Mouse (Mus musculus) frontal cortex, adult 2 months (tissue): ENCODE results near the gene Narf. TPM values are rescaled to one million over a fixed set of nuclear protein-coding genes. Genes with fewer than 3 reads are reported as not detected.

ENCODE experiments used
- DNase-seq, 2 experiments: peaks; one replicate each; pipeline ENCODE4 v3.0.0; 2022; ENCODE audit warnings: low spot score in 1 of 2; ENCODE audit errors: extremely low spot score in 1 of 2
- polyA plus RNA-seq: library from polyadenylated mRNA; depleted of rRNA; stranded (reverse); fragments of >200 nt; gene quantifications from 2 replicates; pipeline ENCODE4 v1.2.3, GENCODE M21; 2012; rRNA removed

Gene Narf
- polyA plus RNA-seq: 39.7 and 40.6 TPM in 2 replicates

DNA sequence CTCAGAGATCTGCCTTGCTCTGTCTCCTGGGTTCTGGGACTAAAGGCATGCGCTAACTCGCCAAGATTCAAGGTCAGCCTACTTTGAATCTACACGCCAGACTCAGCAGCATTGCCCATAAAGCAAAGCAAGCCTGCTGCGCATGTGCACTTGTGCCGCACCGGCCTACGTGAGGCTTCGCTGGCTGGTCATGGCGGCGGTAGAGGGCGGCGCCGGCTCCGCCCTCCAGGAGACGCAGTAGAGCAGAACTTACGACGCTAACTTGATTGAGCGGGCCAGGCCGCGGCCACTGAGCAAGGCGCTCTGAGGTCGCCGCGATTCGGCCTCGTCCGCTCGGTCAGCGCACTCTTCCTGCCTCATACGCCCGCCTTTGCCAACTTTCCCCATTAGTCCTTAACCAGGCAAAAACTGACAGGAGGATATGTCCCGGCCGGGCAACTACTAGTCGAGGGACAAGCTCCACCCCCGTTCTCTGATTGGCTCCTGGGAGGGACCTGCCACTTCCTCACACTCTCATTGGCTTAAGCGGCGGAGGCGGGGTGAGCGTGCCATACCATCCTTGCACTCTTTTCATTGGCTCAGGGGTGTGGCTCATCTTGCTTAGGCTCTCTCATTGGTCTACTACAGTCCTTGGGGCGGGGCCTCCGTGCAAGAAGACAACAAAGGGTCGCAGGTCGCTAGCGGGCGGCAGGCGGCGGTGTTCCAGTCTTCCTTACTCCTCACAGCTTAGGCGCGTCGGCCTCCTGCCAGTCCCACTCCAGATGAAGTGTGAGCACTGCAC is at the start of gene Narf:
Narf (plus strand) TSS at position 690 of the 781 bp plus-strand sequence.
- DNase-seq: peak; percentile 99 to 100

DNA sequence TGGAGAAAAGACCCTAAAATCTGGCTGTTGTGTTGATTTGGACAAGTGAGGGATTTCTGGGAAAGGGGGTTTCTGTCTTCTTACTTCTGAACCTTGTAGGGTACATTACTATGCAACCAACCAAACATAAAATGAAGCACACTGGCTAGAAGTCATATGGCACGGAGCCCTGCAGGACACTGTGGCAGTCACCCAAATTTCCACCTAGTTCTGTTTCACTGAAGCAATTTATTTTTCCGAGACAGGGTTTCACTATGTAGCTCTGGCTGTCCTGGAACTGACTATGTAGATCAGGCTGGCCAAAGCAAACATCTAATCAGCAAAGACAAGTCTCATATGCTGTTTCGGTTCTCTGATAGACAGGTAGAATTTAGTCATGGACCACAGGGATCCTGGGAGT is 47.4 kb upstream of the Narf start:
- no peak for DNase-seq

DNA sequence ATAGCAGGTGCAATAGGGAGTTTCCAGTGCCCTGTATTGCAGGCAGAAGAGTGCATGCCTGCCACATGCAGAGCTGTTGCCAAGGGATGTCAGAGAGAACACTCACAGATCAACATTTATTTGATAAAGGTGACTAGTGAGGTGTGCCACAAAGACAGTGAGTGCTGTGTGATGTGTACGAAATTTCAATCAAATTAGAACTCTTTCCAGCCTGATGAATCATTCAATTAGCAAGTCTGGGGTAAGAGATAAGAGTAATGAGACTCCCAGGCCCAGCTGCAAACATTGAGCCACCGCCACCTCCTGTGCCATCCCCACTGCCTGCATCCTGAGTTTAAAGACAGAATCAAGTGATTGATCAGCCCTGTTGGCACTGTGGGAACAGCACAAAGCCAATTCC is 44.3 kb upstream of the Narf start:
- DNase-seq: no peak

DNA sequence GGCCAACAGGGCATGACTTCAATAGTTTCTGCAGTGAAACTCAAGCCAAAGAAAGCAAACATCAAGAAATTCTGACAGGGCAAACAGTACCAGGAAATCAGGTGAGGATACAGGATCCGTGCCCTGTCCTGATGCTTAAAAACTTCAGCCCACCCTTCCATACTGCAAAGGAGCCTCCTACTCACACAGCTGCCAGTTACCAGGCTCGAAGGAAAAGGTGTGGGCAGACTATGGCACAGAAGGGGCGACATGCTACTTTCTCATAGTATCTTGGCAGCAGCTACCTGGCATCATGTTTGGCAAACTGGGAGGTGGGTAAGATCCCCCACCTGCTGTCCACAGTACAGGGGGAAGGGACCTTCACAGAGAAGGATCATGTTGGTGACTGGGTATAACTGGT is 43.6 kb upstream of the Narf start:
- peak in 1 of 2 experiments; percentile 42 for DNase-seq

DNA sequence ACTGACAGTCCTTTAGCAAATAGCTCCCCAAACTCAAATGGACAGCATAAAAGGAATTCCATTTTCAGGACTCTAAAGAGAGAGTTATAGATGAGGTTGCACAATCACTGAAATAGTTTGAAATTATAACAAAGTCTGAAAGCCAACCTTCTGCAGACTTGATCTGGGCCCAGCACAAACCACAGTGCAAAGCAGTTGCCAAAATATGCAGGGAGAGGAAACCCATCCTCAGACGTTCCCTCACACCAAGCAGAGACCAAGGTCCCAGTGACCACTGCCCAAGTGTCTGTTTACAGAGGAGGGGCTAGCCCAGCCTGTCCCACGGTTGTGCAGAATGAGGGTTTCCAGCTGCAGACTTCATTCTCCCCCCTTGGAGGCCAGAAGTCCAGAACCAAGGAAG is 38.4 kb upstream of the Narf start:
- no peak for DNase-seq

DNA sequence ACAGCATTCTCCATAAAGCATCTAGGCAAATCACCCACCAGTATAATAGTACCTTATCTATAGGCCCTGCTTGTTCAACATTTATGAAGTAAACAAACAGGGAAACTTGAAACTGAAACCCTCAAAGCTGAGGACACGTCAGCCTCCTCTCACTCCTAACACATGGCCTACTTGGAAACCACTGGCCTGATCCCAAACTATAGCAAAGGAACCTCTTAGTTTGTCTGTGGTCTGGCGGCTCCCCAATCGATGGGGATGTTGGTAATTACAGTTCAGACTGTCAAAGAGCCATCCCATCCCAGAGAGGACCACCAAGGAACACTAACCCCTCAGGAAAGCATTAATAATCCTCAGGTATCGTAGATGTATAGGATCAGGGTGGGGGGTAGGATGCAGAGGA is 37.2 kb upstream of the Narf start:
- DNase-seq: no peak

DNA sequence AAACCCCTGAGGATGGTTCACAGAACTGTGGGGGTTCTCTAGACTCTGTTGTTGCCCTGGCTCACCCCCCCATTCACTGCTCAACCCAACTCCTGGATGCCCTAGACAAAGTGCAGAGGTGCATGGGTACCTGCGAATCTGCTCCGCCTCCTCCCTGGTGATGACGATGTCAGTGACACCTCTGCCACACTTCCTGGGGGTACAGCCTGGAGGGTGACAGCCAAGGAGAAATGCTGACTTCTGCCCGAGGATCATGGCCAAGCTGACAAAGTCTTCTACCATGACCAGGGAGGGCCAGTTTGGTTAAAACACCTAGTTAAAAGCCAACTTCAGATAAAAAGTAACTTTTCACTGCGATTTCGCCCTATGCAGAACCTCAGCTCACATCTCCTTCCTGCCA is 36.3 kb upstream of the Narf start:
- DNase-seq: no peak

DNA sequence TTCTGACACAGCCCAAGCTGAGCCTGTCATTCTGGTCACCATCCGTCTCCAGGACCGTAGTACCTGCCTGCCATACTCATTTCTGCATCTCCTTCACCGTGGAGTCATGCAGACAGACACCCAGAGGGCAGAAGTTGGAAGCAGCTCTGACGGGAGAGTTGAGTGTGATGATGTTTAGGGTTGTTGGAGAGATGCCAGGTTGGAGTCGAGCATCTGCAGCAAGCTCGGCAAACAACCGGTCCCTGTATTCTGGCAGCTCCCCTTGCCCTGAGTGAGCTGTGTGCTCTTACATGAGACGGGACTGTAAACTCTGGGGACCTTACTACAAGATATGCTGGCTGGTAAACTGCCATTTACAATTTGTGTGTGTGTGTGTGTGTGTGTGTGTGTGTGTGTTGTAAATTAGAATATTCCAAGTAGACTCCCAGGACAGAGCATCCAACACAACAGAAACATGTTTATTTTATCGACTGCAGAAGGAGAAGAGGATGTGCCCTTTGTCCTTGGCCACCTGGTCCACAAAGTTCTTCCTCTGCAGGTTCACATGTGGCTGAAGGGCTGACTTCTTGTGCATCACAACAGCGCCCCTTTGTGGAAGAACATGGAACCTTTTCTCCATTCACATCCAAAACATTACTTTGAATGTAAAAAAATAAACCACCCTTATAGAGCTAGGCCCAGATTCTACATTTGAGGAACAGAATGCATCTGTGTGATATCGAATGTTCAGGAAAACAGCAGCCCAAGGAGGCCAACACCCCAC is 35.4 kb upstream of the Narf start:
- DNase-seq: peak in 1 of 2 experiments; percentile 63

DNA sequence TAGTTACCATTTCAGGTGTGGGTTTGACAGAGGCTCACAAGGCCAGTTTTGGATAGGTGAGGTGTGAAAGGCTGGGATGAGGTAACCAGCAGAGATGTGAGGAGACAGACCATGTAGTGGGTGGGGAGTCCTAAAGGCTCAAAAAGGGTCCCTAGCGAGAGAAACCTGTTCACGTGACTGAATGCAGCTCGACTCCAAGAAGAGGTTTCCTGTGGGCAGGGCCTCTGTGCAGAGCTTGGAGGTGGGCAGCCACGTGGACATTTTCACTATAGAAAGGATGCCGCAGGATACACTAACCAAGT is 33.2 kb upstream of the Narf start:
- no peak for DNase-seq

DNA sequence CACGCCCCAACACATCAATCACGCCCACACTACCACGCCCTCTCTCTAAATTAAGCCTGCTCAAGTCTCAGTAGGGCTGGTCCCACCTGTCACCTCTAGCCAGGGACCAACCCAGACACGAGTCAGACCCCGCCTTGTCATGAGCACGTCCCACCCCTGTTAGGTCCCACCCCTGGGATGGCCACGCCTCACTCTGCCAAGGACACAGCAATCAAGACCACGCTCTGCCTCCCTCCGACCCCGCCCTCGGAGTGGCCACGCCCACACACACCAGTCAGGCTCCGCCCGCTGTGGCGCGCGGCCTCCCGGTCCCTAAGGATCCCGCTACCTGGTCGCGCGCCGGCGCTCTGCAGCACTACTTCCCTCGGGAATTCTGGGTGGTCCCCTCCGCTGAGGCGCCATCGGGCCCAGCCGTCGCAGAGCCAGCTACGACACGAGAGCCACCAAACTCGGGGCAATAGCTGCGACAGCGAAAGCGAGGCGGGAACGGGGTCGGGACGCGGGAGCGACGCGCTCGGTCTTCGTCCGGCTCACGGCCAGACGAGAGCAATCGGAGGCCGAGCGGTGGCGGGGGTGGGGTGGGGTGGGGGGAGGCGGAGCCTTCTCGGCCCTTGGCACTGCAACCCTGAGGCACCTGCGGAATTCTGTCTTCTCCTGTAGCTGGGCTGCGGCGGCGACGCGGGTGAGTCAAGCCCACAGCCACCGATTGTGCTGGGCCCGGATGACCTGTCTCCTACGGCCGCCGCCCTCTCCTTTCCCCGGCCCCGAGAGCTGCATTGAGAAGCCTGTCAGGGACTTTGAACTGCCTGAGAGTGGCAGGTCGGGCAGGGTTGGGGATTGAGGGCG is 32.7 kb upstream of the Narf start, which contains the start of the genes Hexdc and Ogfod3:
Hexdc (plus strand) TSS at position 273 of the 846 bp plus-strand sequence.
Ogfod3 (minus strand) TSS at position 551 of the 846 bp plus-strand sequence.
- DNase-seq: peak; percentile 93

DNA sequence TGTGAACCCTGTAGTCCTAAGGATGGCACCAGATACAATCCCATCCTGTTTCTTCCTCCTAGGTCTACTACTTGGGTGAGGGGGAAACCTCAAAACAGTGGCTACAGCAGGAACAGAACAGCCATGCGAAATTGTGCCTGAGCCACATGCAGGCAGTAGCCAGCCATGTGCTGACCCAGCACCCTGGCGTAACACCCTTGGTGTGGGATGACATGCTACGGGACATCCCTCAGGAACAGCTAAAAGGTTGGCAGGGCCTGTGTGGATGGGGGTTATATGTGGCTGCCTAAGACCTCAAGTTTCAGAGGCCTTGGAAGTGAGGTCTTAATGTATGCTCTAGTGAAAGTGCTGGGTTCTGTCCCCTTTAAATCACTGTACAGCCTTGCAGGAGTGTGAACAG is 20.2 kb upstream of the Narf start:
- DNase-seq: no peak

DNA sequence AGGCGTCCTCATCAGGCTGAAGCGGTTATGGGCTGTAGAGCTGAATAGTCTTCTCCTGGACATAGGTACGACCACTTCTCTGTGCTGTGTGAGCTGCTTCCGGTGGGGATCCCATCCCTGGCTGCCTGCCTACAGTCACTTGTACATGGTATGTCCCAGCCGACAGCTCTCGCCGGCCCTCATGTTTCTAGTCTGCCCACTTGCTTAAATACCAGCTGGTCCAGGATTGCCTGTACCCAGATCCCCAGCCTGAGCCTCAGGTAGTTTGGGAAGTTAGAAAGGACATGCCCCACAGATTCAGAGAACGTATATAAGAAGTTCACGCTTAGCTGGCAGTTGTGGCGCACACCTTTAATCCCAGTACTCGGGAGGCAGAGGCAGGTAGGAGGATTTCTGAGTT is 17.3 kb upstream of the Narf start:
- no peak for DNase-seq

DNA sequence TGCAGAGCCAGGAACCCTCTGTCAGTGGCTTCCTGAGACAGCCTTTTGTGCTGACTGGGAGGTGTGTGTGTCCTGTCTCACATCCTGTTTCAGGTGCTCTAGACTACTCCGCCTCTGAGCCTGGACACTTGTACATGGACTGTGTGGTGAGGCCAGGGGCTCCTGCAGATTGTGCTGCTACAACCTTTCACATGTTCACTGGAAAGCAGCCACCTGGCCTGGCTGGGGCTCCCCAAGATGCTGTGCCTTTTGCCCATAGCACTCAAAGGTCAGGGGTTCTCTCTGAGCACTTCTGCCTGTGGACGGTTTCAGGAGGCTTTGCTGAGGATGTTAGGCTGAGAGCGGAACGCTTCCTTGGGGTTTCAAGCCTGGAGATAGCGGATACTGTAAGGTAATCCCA is 16.3 kb upstream of the Narf start:
- no peak for DNase-seq

DNA sequence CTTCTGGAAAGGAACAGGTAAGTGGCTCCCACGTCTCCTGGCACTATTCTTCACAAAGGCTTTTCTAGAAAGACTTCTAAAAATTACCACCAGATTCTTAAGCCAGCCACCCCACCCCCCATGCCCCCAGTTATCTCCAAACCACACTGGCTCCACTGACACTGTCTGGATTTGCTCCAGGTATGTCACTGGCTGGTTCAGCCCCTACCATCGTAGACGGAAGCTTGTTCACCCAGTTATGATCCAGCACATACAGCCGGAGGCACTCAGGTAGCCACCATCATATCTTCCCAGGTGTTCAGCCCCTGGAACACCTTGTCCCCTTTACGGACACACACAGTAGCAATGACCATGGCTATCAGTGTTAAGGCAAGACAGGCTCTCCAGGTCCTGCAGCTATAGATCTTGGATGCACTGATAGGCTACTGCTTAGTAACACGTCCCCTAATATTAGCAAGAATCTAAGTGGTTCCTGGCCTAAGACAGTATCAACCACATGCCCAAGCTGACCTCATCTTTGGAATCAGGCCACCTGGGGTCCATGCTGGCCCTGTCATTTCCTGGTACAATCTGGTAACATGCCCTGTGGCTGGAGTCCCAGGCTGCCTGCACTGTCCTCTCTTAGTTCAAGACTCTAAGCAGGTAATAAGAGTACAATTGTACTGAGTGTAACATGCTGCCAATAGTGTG is 15.6 kb upstream of the Narf start:
- no peak for DNase-seq

DNA sequence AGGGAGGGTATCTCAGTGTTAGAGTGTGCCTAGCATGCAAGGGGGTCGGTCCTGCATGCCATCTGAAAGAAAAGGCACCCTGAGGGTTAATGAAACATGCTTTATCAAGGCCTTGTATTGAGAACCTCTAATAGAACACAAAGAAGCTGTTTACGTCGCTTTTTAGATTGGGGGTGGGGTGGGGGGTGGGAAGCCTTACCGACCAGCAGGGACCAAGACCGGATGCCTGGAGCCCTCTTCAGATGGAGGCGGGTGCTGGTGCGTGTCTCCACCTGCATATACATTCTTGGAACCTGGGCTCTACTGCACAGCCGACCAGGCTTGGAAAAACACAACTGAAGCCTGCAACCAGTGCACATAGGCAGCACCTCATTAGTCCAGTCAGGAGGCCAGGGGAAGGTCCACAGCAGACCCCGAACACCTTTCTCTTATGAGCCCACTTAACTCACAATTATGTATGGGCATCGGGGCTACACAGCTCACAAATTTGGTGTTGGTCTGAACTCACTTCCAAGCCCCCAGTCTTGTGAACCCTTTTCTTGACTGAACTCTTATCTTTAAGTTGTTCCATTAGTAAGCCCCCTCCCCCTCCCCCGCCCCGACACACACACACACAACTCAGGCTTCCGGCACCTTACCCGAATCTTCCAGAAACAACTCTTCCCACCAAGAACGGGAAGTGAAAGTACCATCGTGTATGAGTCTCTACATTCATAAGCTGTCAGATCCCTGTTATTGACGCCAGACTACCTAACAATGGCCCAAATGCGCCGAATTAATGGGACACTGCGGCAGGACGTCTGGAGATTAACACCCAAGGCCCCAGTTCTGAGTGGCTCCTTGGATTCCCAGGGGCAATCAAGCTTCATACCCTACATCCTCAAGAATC is 8.7 kb upstream of the Narf start:
- DNase-seq: no peak

DNA sequence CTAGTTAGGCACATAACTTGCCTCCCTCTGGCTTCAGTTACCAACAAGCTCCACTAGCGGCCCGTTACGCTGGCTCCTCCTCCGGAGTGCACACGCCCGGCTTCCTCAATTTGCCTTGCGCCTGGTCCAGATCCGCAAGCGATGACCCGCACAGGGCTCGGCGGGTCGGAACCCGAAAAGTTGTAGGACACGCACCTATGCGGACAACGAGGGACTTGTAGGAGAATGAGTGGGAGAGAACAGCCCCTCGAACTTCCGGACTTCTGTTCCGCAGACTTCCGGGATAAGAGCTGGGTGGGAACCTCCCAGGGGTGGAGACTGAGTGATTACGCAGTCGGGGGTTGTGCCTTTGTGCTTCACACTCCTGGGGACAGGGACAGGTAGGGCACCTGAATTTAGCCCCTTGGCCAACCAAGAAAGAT is 8.0 kb upstream of the Narf start, which contains the start of gene Cybc1:
Cybc1 (minus strand) TSS at position 305 of the 422 bp plus-strand sequence.
- DNase-seq: peak; percentile 52 to 80

DNA sequence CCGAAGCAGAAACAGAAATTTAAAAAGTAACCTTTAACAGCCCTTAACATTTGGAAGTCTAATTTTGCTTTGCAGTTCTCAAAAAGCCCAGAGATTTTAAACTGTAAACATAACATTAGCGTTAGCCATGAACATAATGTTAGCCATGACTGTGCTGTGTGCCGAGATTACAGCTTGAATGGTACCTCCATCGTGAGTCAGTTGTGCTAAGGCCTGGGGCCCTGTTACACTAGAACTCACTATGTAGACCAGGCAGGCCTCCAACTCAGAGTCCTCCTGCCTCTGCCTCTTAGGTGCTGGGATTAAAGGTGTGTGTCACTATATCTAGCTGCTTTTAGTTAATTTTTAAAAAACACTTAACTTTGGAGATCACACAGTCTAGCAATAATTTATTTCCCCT is 5.9 kb upstream of the Narf start:
- DNase-seq: no peak

DNA sequence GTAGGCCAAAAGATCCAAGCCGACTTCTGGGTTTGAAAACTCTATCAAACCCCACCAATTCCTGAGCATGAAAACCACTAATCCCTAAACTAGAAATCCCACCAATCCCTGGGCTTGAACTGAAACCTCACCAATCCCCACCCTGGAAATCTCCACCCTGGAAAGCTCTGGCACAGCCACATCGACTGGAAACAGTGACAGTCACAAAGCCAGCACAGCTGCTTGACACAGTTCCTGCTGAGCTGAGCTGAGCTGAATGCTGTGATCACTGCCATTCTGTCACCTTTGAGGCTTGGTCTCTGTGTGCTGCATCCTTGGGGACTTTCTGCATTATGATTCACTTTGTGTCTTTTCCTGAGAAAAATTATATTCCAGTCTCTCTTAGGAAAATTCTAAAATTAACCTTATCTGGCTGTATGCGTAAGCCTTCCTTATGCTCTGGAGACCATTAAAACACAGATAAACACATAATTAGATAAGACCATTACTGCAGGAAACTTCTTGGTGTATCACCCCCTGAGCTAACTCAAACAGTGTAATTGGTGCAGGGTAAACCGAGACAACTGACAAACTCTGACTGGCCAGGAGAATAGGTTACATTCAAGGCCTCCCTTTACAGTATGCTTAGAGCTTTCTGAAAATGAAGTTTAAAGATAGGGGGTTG is 5.3 kb upstream of the Narf start:
- DNase-seq: peak in 1 of 2 experiments; percentile 56

DNA sequence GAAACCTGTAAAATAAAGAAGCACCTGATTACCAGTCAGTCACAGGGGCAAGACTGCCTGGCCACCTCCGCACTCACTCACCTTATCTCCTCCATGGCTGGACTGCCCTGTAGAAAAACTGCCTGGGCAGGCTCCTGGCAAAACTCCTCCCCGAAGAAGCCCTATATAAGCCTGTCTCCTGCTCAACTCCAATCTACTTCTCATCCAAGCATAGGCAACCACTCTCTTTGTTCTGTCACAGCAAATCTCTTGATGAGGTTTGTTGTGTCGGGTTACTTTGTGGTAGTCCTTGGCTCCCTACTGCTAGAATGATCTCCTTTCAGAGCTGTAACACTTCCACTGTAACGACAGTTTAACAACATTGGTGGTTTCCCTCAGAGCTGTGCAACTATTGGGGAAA is 4.3 kb upstream of the Narf start:
- no peak for DNase-seq
